Mouse (Mus musculus) thymus, adult 2 months (tissue): ENCODE data around the gene Abcc4.

ENCODE experiments used
- CTCF ChIP-seq: fragments of 200-500 bp; IDR thresholded peaks from 2 replicates; pipeline ENCODE4 v1.5.1; 2012; ENCODE audit warnings: mild to moderate bottlenecking, control low read depth, low read length, moderate library complexity, borderline replicate concordance; ENCODE audit not compliant: control insufficient read depth, poor library complexity, insufficient read depth; ENCODE audit errors: extremely low read depth
- POLR2A ChIP-seq: fragments of 200-500 bp; IDR thresholded peaks from 2 replicates; pipeline ENCODE4 v1.6.1; 2012; ENCODE audit warnings: mild to moderate bottlenecking, low read length, control low read depth, moderate library complexity; ENCODE audit not compliant: control insufficient read depth, poor library complexity, insufficient read depth; ENCODE audit errors: extremely low read depth

DNA sequence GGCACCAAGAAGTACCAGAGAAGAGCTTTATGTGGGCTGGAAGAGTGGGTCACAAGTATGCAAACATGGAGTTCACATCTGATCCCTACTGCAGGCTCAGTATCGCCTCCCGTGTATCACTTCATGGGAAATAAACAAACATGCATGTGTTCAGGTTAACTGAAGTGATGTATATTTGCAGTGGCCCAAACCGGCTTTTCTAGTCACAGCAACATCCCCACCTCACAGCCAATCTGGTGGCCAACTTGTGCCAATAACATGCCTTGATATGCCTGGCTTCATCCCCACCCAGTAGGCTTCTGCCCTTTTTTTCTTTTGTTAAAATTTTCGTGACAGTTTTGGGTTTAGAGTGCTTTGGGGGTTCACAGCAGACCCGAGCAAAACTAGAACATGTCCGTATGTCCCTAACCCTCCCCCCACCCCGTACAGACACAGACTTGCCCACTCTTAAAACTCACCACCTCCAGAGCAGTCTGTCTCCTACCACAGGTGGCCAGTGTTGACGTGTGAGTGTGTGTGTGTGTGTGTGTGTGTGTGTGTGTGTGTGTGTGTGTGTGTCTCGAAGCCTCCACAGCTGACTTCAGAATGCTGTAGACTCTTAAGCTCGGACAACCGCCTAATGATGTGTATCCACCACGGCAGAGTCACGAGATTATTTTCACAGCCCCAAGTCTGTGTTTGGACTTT, 29.6 kb downstream of the Abcc4 start:
- TF ChIP-seq CTCF = no peak
- no peak for TF ChIP-seq POLR2A
